Mouse (Mus musculus) liver, embryonic 14.5 days (tissue): Measurements from ENCODE around the gene Lmo4. TPM values are rescaled to one million over a fixed set of nuclear protein-coding genes. Genes with fewer than 3 reads are reported as not detected.

Experiments used
- ATAC-seq: fragments of 200-750 bp; cut with Nextera tagmentation; 2 replicates; pipeline ENCODE4 v1.8.0; 2017; ENCODE audit warnings: moderate number of reproducible peaks, mild to moderate bottlenecking, moderate library complexity; ENCODE audit not compliant: insufficient read depth
- DNase-seq, 3 experiments: peaks; one replicate each; pipeline ENCODE4 v3.0.0-alpha.2; 2012 to 2013; ENCODE audit warnings: low read depth in 3 of 3, low spot score in 3 of 3
- H3K27ac ChIP-seq: fragments of 300-500 bp; sonication (generic); 2 replicates; pipeline ENCODE4 v1.5.1; 2014; ENCODE audit warnings: moderate library complexity, mild to moderate bottlenecking, control low read depth, inconsistent platforms
- H3K27me3 ChIP-seq: fragments of 300-500 bp; sonication (generic); 2 replicates; pipeline ENCODE4 v1.6.1; 2014; ENCODE audit warnings: mild to moderate bottlenecking, low read length, moderate library complexity; ENCODE audit not compliant: control insufficient read depth, insufficient read depth
- H3K36me3 ChIP-seq: fragments of 300-500 bp; sonication (generic); replicated peaks from 2 replicates; pipeline ENCODE4 v1.6.1; 2014; ENCODE audit warnings: low read depth; ENCODE audit not compliant: control insufficient read depth, insufficient read depth
- H3K4me1 ChIP-seq, 2 experiments: fragments of 200-500 bp in 1 of 2; fragments of 300-500 bp in 1 of 2; sonication (generic) in 1 of 2; replicated peaks; 2 replicates each; pipeline ENCODE4 v1.6.1; 2012 to 2014; ENCODE audit warnings: antibody characterized with exemption in 1 of 2, inconsistent platforms in 1 of 2, low read length in 1 of 2; ENCODE audit not compliant: control insufficient read depth in 2 of 2, insufficient read depth in 2 of 2
- H3K4me2 ChIP-seq: fragments of 300-500 bp; sonication (generic); 2 replicates; pipeline ENCODE4 v1.6.1; 2014; ENCODE audit warnings: low read depth, mild to moderate bottlenecking, control low read depth, moderate library complexity
- H3K4me3 ChIP-seq, 2 experiments: fragments of 200-500 bp in 1 of 2; fragments of 300-500 bp in 1 of 2; sonication (generic) in 1 of 2; 2 replicates each; pipeline ENCODE4 v1.5.1; 2012 to 2014; ENCODE audit warnings: low read depth in 2 of 2, low read length in 2 of 2, mild to moderate bottlenecking in 2 of 2, control low read depth in 1 of 2, inconsistent platforms in 1 of 2, moderate library complexity in 1 of 2; ENCODE audit not compliant: insufficient read depth in 1 of 2
- H3K9ac ChIP-seq: fragments of 300-500 bp; sonication (generic); replicated peaks from 2 replicates; pipeline ENCODE4 v1.6.1; 2014; ENCODE audit warnings: mild to moderate bottlenecking, control low read depth, moderate library complexity
- H3K9me3 ChIP-seq: fragments of 300-500 bp; sonication (generic); 2 replicates; pipeline ENCODE4 v1.6.1; 2016; ENCODE audit warnings: low read length, mixed read lengths; ENCODE audit not compliant: control insufficient read depth
- CTCF ChIP-seq: IDR thresholded peaks from 2 replicates; pipeline ENCODE4 v1.5.1; 2016; ENCODE audit warnings: antibody characterized with exemption, low read depth, control low read depth
- EP300 ChIP-seq: IDR thresholded peaks from 2 replicates; pipeline ENCODE4 v1.6.1; 2016; ENCODE audit warnings: antibody characterized with exemption, low read depth
- WGBS: fragments of 180-500 bp; shearing (Covaris S2); extraction: QIAGEN DNeasy Blood & Tissue Kit; methylation state at CpG from one replicate; pipeline ENCODE4 v1.1.7; 2014; ENCODE audit not compliant: insufficient replicate concordance; 5-methylcytosine and 5-hydroxymethylcytosine counted together
- polyA plus RNA-seq, 2 experiments: library from polyadenylated mRNA; depleted of rRNA in 1 of 2; stranded (reverse) in 1 of 2; unstranded in 1 of 2; fragments of >200 nt; fragmentation: Nextera tagmentation in 1 of 2; extraction: Ambion mirVana in 1 of 2; gene quantifications; 2 replicates each; pipeline versions ENCODE4 v1.2.1 to v1.2.3; 2012 to 2014

The Lmo4 gene
- polyA plus RNA-seq, 2 experiments, result 12.5 to 15.4 TPM

DNA sequence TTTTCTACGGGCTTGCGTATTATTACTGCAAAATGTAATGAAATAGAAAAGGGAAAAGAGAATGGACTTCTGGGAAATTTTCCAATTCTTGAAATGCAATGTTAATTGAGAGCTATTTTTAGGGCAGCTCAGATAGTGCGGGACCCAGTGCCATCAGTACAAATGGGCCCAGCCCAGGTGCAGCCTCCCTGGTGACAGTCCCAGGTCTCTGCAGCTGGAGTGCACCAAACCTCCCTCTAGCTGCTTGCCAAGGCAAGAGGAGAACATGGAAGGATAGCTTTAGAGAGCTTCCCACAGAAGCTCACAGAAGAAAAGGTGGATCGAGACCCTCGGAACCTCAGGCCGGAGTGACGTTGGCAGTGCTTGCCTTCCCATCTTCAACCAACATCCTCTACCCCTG, 62.1 kb downstream of the Lmo4 start:
- Histone ChIP-seq H3K4me3 (no peak overlapping the region), H3K27me3 (no peaks in the 10 kb centered on the region), H3K9me3 (no peaks in the 10 kb centered on the region), H3K9ac (no peak overlapping the region), H3K36me3 (no peaks in the 10 kb centered on the region), H3K4me1 (no peaks in the 10 kb centered on the region), H3K27ac (no peak overlapping the region), H3K4me2 (no peak overlapping the region)
- TF ChIP-seq CTCF (no peak), EP300 (no peak)
- WGBS, result 84% methylated on average over 7 of the region's 7 CpGs
- ATAC-seq, result no peak
- DNase-seq, result no peak

- H3K27ac ChIP-seq, result no peak overlapping the region
- H3K27me3 ChIP-seq, result no peaks in the 10 kb centered on the region
- no peak for ATAC-seq
- H3K36me3 ChIP-seq, result no peaks in the 10 kb centered on the region
- no peak overlapping the region for H3K9ac ChIP-seq
- WGBS, result 65% methylated on average over 8 of the region's 8 CpGs
- H3K4me3 ChIP-seq, result no peak overlapping the region
- TF ChIP-seq CTCF, result no peak
- no peak for TF ChIP-seq EP300
- H3K4me1 ChIP-seq, result no peaks in the 10 kb centered on the region
- H3K9me3 ChIP-seq, result no peaks in the 10 kb centered on the region
- no peak overlapping the region for H3K4me2 ChIP-seq
- DNase-seq, result no peak
These were observed 63.2 kb downstream of the Lmo4 start for GRCm38 (mm10) chr3:144141786-144142185.

DNA sequence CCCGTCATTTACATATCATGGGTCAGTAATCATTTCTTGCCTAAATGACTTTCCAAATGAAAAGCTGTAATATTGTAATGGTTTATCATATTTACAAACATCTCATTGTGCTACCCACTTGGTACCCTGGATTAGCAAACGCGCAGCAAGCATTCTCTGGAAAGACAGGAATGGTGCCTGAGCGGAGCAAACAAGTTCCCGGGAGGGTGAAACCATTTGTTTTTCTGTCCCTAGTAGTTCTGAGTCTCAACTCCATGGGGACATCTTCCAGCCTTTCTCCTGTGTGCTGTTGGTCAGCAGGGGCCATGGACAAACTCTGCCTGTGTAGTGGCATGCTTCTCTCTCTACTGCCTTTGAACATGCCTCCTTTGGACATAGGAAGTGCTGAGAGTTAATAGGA, 64.2 kb downstream of the Lmo4 start:
- Histone ChIP-seq H3K4me1 (no peaks in the 10 kb centered on the region), H3K4me3 (no peak overlapping the region), H3K9me3 (no peaks in the 10 kb centered on the region), H3K36me3 (no peaks in the 10 kb centered on the region), H3K27me3 (no peaks in the 10 kb centered on the region), H3K9ac (no peak overlapping the region), H3K27ac (no peak overlapping the region), H3K4me2 (no peak overlapping the region)
- TF ChIP-seq CTCF, result no peak
- TF ChIP-seq EP300, result no peak
- WGBS, result 81% methylated on average over 5 of the region's 5 CpGs
- no peak for DNase-seq
- ATAC-seq, result no peak

GRCm38 (mm10) chr3:144138659-144139058, 66.4 kb downstream of the Lmo4 start:
- Histone ChIP-seq H3K9ac (no peak overlapping the region), H3K4me1 (no peaks in the 10 kb centered on the region), H3K4me2 (no peak overlapping the region), H3K9me3 (no peaks in the 10 kb centered on the region), H3K27ac (no peak overlapping the region), H3K36me3 (no peaks in the 10 kb centered on the region), H3K27me3 (no peaks in the 10 kb centered on the region), H3K4me3 (no peak overlapping the region)
- no peak for DNase-seq
- no peak for ATAC-seq
- TF ChIP-seq CTCF (no peak), EP300 (no peak)
- 63% methylated on average over 3 of the region's 3 CpGs for WGBS
